Comparison of ENCODE assay signal across 9 mouse cellular contexts in the genomic region with DNA sequence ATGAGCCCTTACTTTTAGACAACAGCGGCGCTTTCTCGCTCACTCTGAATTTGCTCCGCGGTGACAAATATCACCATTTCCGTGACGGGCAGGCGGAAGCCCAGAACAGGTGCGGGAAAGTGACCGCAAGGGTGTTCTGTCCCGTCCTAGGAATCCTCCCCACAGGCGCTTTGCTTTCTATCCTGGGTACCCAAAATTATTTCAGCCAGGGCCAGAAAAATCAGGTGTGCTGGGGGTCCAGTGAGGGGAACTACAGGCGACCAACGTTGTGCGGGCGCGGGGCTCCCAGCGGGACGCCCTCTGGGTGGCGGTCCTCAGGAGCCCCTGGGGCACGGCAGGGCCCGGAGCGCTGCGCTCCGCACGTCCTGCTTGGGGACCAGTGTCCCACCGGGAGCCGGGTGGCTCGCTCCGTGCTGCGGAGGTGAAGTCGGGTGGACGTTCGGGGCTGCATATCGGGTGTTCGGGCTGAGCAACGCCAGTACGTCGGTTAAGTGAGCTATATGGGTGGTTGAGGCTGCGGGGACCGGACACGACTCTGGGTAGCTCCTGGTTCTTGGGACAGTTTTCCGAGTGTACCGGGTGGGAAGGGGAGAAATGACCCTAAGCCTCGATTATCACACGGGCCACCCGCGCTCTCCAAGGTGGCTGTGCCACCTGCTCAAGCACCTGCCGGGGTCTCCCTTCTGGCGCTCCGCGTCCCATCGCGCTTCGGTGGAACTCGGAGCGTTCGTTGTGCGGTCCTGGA.
DNase-seq lines count a peak whose midpoint lies in the region; ATAC-seq lines count a peak whose summit lies in the region.
"Had no signal": no experiment of that assay in that cellular context is flagged by ENCODE, and none has a peak within 500 bp of the region (broad histone marks: within the 10 kb centered on the region; RNA-seq: fewer than 3 reads in every experiment).

No protein-coding gene starts in this region.

- H3K9ac ChIP-seq in heart, embryonic 13.5 days = peak overlapping the region; percentile 76
- H3K9ac ChIP-seq in embryonic facial prominence, embryonic 14.5 days (ENCODE audit: low read depth, low read length) = no peak overlapping the region
- no peak overlapping the region for H3K9ac ChIP-seq in intestine, embryonic 15.5 days

- H3K4me2 ChIP-seq in heart, embryonic 13.5 days = peak overlapping the region; percentile 88
- peak overlapping the region; percentile 77 for H3K4me2 ChIP-seq in embryonic facial prominence, embryonic 14.5 days (ENCODE audit: low read depth, low read length)
- peak overlapping the region; percentile 86 for H3K4me2 ChIP-seq in intestine, embryonic 15.5 days (replicated peaks)

- 2% methylated on average over 59 of the region's 59 CpGs for WGBS in heart, embryonic 13.5 days
- WGBS in embryonic facial prominence, embryonic 14.5 days = 2% methylated on average over 56 of the region's 59 CpGs
- WGBS in intestine, embryonic 15.5 days = 2% methylated on average over 59 of the region's 59 CpGs

- peaks cover 22% of the 10 kb centered on the region for H3K4me1 ChIP-seq in heart, embryonic 13.5 days
- no peaks in the 10 kb centered on the region for H3K4me1 ChIP-seq in embryonic facial prominence, embryonic 14.5 days (ENCODE audit: control insufficient read depth, insufficient read depth, low read length)
- peaks cover 16% of the 10 kb centered on the region for H3K4me1 ChIP-seq in intestine, embryonic 15.5 days (replicated peaks)

- peak overlapping the region; percentile 72 for H3K4me3 ChIP-seq in heart, embryonic 13.5 days
- peak overlapping the region; percentile 44 for H3K4me3 ChIP-seq in embryonic facial prominence, embryonic 14.5 days (ENCODE audit: low read depth, low read length)
- peak overlapping the region; percentile 47 for H3K4me3 ChIP-seq in intestine, embryonic 15.5 days (replicated peaks)
- H3K4me3 ChIP-seq: megakaryocyte, embryonic 14.5 days had no signal

- H3K9me3 ChIP-seq in heart, embryonic 13.5 days = no peaks in the 10 kb centered on the region
- H3K9me3 ChIP-seq in embryonic facial prominence, embryonic 14.5 days (ENCODE audit: control insufficient read depth, low read length) = no peaks in the 10 kb centered on the region
- no peaks in the 10 kb centered on the region for H3K9me3 ChIP-seq in intestine, embryonic 15.5 days
- H3K9me3 ChIP-seq: megakaryocyte, embryonic 14.5 days had no signal

- DNase-seq in heart, adult 8-10 months (ENCODE audit: low spot score) = no peak
- DNase-seq in embryonic facial prominence, embryonic 14.5 days (ENCODE audit: low spot score) = no peak
- peak; percentile 49 for DNase-seq in neural tube, embryonic 10.5 days (ENCODE audit: extremely low spot score, low spot score)
- no peak for DNase-seq in thymus, postnatal 14 days
- DNase-seq in B cell, adult 2 months = no peak
- no peak for DNase-seq in urinary bladder, postnatal 14 days (ENCODE audit: low spot score)

- H3K27me3 ChIP-seq in heart, embryonic 13.5 days (replicated peaks) = peaks cover 91% of the 10 kb centered on the region
- H3K27me3 ChIP-seq in embryonic facial prominence, embryonic 14.5 days (replicated peaks; ENCODE audit: control insufficient read depth, insufficient read depth, low read length) = peaks cover 75% of the 10 kb centered on the region
- H3K27me3 ChIP-seq in intestine, embryonic 15.5 days (replicated peaks) = peaks cover 77% of the 10 kb centered on the region

- no peaks in the 10 kb centered on the region for H3K36me3 ChIP-seq in heart, embryonic 13.5 days
- no peaks in the 10 kb centered on the region for H3K36me3 ChIP-seq in embryonic facial prominence, embryonic 14.5 days (ENCODE audit: control insufficient read depth, insufficient read depth, low read length)
- H3K36me3 ChIP-seq in intestine, embryonic 15.5 days = no peaks in the 10 kb centered on the region

- no peak overlapping the region for H3K27ac ChIP-seq in heart, embryonic 13.5 days (replicated peaks)
- no peak overlapping the region for H3K27ac ChIP-seq in embryonic facial prominence, embryonic 14.5 days (replicated peaks; ENCODE audit: low read depth, low read length)
- no peak overlapping the region for H3K27ac ChIP-seq in intestine, embryonic 15.5 days

- no peak for ATAC-seq in heart, embryonic 13.5 days (ENCODE audit: extremely low read depth, insufficient number of reproducible peaks, low FRiP score, low TSS enrichment)
- ATAC-seq in embryonic facial prominence, embryonic 14.5 days (ENCODE audit: low read depth) = no peak
- ATAC-seq in intestine, embryonic 15.5 days = no peak
